Mouse (Mus musculus) limb, embryonic 14.5 days (tissue): ENCODE results near the gene Rapgef4. TPM values are rescaled to one million over a fixed set of nuclear protein-coding genes. Genes with fewer than 3 reads are reported as not detected.

Source experiments
- ATAC-seq: fragments of 200-750 bp; cut with Nextera tagmentation; 2 replicates; pipeline ENCODE4 v1.8.0; 2017; ENCODE audit warnings: low read depth, moderate number of reproducible peaks, moderate TSS enrichment; ENCODE audit not compliant: low FRiP score
- DNase-seq: peaks from one replicate; pipeline ENCODE4 v3.0.0-alpha.2; 2015; ENCODE audit warnings: low spot score
- H3K27ac ChIP-seq: fragments of 300-500 bp; sonication (generic); replicated peaks from 2 replicates; pipeline ENCODE4 v1.5.1; 2014; ENCODE audit warnings: low read depth, mild to moderate bottlenecking, low read length, moderate library complexity, mixed read lengths
- H3K27me3 ChIP-seq: fragments of 300-500 bp; sonication (generic); 2 replicates; pipeline ENCODE4 v1.6.1; 2014; ENCODE audit warnings: low read length, mixed read lengths; ENCODE audit not compliant: control insufficient read depth, insufficient read depth
- H3K36me3 ChIP-seq: fragments of 300-500 bp; sonication (generic); 2 replicates; pipeline ENCODE4 v1.6.1; 2014; ENCODE audit warnings: mild to moderate bottlenecking, low read length, moderate library complexity, mixed read lengths; ENCODE audit not compliant: control insufficient read depth, insufficient read depth
- H3K4me1 ChIP-seq: fragments of 300-500 bp; sonication (generic); 2 replicates; pipeline ENCODE4 v1.6.1; 2014; ENCODE audit warnings: antibody characterized with exemption, low read length, mixed read lengths; ENCODE audit not compliant: control insufficient read depth, insufficient read depth
- H3K4me2 ChIP-seq: fragments of 300-500 bp; sonication (generic); replicated peaks from 2 replicates; pipeline ENCODE4 v1.6.1; 2014; ENCODE audit warnings: low read depth, mild to moderate bottlenecking, low read length, moderate library complexity; ENCODE audit not compliant: severe bottlenecking
- H3K4me3 ChIP-seq: fragments of 300-500 bp; sonication (generic); replicated peaks from 2 replicates; pipeline ENCODE4 v1.5.1; 2014; ENCODE audit warnings: low read length
- H3K9ac ChIP-seq: fragments of 300-500 bp; sonication (generic); 2 replicates; pipeline ENCODE4 v1.6.1; 2014; ENCODE audit warnings: mild to moderate bottlenecking, low read depth, low read length, moderate library complexity; ENCODE audit not compliant: severe bottlenecking
- H3K9me3 ChIP-seq: fragments of 300-500 bp; sonication (generic); 2 replicates; pipeline ENCODE4 v1.6.1; 2016; ENCODE audit warnings: low read length; ENCODE audit not compliant: control insufficient read depth
- POLR2A ChIP-seq: fragments of 200-500 bp; IDR thresholded peaks from 2 replicates; pipeline ENCODE4 v1.8.0; 2012; ENCODE audit warnings: inconsistent platforms, mild to moderate bottlenecking, moderate library complexity, borderline replicate concordance; ENCODE audit not compliant: insufficient read depth, insufficient read length; ENCODE audit errors: extremely low read depth
- WGBS: fragments of 180-500 bp; shearing (Covaris S2); extraction: QIAGEN DNeasy Blood & Tissue Kit; methylation state at CpG from one replicate; pipeline ENCODE4 v1.1.7; 2014; 5-methylcytosine and 5-hydroxymethylcytosine counted together
- polyA plus RNA-seq, 2 experiments: library from polyadenylated mRNA; depleted of rRNA in 1 of 2; stranded (reverse) in 1 of 2; unstranded in 1 of 2; fragments of >200 nt; fragmentation: Nextera tagmentation in 1 of 2; extraction: Ambion mirVana in 1 of 2; gene quantifications; 2 replicates each; pipeline versions ENCODE4 v1.2.1 to v1.2.3; 2012 to 2014

Rapgef4 gene
- polyA plus RNA-seq, 2 experiments, result 2.2 to 2.3 TPM

- no peak overlapping the region for H3K27ac ChIP-seq
- H3K9me3 ChIP-seq, result no peaks in the 10 kb centered on the region
- WGBS, result 60% methylated on average over 7 of the region's 7 CpGs
- no peak overlapping the region for H3K9ac ChIP-seq
- no peak for TF ChIP-seq POLR2A
- no peaks in the 10 kb centered on the region for H3K36me3 ChIP-seq
- no peak for DNase-seq
- H3K27me3 ChIP-seq, result no peaks in the 10 kb centered on the region
- 0 out of 2 replicates have a peak, but pooled peaks cover 6% of the 10 kb centered on the region for H3K4me1 ChIP-seq
- no peak overlapping the region for H3K4me3 ChIP-seq
- no peak for ATAC-seq
- no peak overlapping the region for H3K4me2 ChIP-seq
Measured at GRCm38 (mm10) chr2:72305738-72306137, 324.7 kb downstream of the Rapgef4 start.

Other genes starting within 250 kb of the Rapgef4 start
- gene Itga6, start 235.6 kb upstream of the Rapgef4 start, polyA plus RNA-seq (2012; rRNA removed), result 49.2 and 49.6 TPM in 2 replicates
- gene Itga6, start 235.6 kb upstream of the Rapgef4 start, polyA plus RNA-seq (2014; fragmentation: Nextera tagmentation; extraction: Ambion mirVana), result 59.1 and 59.6 TPM in 2 replicates
- gene Pdk1, start 108.0 kb upstream of the Rapgef4 start, polyA plus RNA-seq (2012; rRNA removed), result 42.3 and 46.0 TPM in 2 replicates
- gene Pdk1, start 108.0 kb upstream of the Rapgef4 start, polyA plus RNA-seq (2014; fragmentation: Nextera tagmentation; extraction: Ambion mirVana), result 73.5 and 80.6 TPM in 2 replicates